Mouse (Mus musculus): ENCODE measurements at regions not wholly inside any gene's neighbourhood (a gene's known extent, or its start where the extent isn't known, plus 50 kb on each side); places are given as distances from the start of the nearest gene placed in this dataset.

DNA sequence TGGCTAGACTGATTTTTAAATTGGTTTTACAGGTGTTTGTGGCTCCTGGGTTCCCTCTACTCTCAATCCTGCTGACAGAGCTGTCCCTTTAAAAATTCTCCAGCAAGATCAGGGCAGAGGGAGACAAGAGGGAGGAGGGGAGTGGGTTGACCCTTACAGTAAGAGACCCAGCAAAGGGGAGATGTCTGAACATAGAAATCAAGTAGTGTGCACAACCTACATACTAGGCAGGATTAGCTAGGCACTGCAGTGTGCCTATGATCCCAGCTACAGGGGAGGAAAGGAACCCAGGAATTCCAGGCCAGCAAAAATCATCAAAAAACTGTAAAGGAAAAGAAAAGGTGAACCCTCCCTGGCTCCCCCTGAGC is 113.2 kb upstream of the Thy1 start:
- no peak for DNase-seq (ENCODE audit: low read depth, low spot score)

DNA sequence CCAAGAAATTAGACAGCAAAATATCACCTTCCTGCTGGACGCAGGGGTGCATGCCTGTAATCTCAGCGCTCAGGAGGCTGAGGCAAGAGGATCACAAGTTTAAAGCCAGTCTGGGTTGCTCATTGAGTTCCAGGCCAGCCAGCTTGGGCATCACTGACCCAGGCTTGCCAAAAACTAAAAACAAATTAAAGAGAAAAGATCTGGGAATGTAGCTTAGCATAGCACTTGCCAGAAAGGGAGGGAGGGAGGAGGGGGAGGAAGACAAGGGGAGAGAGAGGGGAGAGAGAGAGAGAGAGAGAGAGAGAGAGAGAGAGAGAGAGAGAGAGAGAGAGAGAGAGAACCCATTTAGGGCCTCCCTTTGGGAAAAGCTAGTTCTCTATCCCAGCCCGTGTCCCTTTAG is 112.7 kb upstream of the Thy1 start:
- DNase-seq (ENCODE audit: low read depth, low spot score): no peak

DNA sequence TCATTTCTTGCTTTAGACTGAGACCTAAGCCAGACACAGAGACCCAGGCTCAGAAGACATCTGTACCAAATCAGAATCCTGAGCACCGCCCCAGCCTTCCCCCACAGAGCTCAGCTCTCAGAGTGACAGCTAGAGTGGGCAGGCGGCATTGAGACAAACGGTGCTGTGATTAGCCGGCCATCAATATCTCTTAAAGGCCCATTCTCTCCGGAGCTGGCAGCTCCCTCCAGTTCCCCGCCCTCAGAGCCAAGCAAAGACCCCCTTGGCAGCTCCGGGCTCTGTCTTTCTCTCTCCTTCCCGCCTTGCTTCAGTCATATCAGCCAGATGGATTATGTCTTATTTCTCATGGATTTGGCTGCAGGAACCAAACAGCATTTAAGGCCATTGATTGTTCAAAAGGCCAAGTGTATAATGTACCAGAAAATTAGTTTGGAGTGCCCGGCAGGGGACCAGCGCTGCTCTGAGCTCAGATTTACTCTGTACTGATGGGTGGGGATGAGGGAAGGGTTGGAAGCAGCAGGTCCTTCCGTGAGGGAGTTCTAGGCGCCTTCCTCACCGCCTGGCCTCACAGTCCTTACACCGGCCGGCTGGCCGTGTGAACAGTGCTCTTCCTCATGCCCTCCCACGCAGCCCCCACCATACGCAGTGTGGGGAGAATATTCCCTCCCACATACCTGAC is 109.0 kb upstream of the Thy1 start:
- DNase-seq (ENCODE audit: low read depth, low spot score): no peak

DNA sequence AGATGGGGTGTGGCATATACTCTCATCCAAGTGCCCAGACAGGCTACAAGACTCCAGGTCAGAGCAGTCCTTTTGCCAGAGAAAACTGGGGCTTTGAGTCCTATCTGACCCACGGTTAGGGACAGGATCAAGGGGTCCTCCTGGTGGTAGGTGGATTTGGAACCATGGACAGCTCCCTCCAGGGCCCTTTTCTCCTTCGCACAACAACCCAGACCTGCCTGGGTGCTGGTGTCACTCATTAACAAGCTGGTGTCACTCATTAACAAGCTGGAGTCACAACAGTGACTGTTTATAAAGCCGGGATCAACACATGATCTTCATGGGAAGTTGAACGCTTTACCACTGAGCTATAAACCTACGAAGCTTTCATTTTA is 108.5 kb upstream of the Thy1 start:
- DNase-seq (ENCODE audit: low read depth, low spot score): peak; percentile 27

DNA sequence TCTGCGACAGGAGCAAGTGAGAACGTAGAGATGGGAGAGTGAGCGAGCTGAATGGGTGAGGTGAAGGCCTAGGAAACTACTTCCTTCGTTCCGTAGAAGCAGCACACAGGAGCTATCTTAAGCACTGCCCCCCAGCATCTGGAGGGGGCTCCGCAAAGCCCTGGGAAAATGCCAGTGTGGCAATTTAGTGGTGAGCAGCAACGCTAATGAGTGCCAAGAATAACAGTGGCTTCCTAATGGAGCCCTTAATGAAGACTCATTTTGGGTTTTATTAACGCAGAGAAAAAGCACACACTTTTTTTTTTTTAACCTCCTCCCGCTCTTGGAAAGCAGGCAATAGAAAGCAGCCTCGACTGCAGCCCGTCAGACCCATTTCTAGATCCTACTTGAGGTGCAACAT is 103.8 kb upstream of the Thy1 start:
- DNase-seq (ENCODE audit: low read depth, low spot score): no peak

DNA sequence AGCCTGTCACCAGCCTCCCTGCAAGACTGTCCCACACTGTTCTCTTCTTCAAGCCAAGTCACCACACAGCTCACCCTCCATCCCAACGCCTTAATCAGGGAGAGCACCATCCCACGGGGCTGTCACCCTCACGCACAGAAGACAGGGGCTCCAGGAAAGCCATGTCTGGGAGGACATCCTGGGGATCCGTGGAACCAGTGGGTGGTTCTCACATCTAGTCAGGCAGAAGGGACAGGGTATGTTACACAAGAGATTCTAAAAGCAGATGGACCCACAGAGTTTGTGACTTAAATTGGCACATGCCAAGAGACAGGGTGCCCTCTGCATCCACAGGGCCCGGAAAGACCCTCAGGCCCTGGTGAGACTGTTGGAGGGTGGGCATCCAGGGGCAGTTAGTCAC is 101.0 kb upstream of the Thy1 start:
- DNase-seq (ENCODE audit: low read depth, low spot score): no peak

DNA sequence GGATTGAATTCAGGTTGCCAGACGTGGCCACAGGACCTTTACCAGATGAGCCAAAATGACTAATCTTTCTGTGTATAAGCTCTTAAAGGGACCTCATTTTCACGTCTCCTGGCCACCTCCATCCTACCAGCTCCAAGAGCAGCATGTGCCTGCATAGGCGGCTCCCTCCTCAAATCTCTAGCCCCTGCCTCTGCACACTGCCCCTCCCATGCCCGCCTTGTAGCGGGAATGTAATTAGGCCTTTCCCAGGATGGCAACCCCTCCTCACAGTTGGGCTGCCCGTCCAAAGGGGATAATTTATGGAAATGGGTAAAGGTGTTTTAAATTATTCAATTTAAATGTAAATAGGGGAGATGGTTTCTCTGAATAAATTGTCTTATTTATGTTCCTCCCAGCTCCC is 99.7 kb upstream of the Thy1 start:
- no peak for DNase-seq (ENCODE audit: low read depth, low spot score)

DNA sequence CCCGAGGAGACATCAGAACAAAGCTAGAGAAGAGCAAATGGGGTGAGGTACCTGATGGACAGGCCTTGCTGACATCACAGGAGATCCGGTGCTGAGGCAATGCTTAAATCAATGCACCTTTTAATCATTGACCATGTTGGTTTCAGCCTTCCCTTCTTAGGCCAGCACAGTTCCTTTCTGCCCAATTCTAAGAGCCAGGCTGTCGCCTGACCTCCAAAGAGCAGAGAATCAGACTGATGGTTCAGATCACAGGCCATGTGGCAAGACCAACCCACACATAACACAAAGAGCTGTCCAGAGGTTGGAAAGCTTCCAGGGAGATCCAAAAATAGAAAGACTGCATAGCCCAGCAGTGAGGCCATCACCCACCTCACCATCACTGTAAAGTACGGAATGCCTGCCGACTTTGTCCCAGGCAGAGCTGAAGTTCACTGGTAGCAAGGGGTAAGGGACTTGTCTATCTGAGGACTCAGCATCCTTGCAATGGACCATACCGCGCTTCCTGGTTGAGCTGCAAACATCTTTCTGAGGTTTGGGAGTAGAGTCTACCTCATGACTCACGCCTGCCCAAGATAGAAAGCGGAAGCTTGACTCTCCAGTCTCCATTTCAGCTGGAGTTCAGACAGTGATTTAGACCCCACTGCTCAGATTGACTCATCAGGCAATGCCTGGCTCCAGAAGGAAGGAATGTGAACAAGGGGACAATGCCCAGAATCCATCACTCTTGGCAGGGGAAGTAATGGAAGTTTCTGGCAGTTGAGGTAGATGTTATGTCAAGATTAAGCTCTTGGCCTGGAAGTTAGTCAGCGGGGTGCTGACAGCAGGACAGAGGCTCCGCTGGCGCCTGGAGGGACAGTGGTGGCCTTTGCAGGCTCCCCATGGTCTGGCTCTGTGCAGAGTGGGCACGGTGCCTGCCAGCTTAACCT is 98.1 kb upstream of the Thy1 start:
- no peak for DNase-seq (ENCODE audit: low read depth, low spot score)

DNA sequence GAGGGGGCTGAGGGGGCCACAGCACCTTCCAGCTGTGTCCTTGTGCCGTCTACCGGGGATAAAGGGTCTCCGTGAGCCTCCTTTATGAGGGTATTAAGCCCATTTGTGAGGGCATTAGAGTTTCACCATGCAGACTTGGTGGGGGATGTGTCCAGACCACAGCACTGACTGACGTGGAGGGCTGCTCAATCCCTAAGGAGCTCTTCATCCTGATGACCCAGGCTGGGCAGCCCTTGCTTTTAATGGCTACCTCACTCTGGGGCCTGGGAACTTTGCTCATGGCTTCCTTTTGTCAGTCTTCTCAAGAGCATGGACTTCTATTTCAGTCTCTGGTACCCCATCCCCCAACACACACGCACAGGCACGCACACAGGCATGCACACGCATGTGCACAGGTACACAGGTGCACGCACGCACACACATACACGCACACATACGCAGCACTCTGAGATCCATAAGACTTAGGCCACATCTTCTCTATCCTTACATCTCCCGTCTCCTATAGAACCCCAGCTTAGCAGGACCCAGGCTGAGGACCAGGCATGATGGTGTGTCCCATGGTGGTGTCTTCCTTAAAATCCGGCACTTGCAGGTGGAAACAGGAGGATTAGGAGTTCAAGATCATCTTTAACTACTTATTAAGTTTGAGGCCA is 97.1 kb upstream of the Thy1 start:
- DNase-seq (ENCODE audit: low read depth, low spot score): no peak

DNA sequence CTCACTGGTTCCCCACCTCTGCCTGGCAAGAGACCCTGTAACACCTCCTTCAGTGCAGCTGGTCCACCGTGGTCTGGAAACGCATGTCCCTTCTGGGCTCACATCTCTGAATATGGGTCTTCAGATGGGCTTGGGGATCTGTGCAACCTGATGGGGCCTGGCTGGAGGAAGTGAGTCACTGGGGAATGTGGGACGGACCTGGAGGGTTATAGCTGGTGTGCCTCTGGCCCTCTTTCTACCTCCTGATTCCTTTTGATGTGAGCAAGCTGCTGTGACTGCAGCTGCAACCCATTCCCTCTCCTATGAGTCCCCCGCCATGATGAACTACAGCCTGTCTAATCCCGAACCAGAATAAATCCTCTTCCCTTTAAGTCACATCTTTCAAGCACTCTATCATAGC is 96.1 kb upstream of the Thy1 start:
- no peak for DNase-seq (ENCODE audit: low read depth, low spot score)

DNA sequence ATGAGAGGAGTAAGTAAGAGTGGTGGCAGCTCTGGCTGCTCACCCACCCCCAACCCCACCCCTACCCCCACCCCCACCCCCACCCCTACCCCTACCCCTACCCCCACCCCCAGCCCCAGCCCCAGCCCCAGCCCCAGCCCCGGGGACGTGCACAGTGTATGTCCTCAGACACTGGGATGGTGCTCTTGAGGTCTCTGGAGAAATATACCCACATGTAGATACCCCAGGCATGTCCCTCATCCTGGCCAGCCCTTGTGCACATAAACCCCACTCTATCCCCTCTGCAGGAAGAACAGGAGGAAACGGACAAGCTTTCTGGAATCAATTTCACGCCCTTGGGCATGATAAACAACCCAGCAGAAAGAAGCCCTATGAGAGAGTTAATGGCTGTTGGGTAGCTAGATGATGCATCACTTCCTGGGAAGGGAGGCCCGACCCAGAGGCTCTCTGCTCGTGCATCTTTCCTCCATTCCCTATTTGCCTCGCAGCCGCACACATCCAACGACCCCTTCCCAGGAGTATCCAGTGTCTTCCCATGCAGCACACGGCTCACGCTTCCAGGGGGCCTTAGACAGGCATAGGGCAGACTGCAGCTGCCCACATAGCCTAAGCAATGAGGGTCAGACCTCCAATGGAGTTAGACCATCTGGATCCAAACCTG is 95.6 kb upstream of the Thy1 start:
- DNase-seq (ENCODE audit: low read depth, low spot score): no peak

DNA sequence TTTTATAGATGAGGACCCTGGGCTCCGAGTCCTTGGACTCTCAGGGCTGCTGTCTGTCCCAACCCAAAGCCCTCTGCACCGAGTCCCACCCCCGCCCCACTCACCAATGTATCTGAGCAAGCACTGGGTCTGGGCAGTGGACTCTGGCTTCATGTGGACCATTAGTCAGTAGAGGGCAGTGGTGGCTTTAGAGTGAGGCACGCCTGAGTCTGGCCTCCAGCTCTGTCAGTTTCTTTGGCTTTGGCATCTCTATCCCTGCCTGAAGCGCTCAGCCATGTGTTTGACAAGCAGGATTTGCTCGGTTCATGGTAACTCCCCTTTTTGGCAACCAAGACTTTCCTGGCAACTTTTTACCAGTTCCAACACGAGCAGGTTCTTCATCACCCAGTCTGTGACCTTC is 90.1 kb upstream of the Thy1 start:
- DNase-seq (ENCODE audit: low read depth, low spot score): peak; percentile 5

DNA sequence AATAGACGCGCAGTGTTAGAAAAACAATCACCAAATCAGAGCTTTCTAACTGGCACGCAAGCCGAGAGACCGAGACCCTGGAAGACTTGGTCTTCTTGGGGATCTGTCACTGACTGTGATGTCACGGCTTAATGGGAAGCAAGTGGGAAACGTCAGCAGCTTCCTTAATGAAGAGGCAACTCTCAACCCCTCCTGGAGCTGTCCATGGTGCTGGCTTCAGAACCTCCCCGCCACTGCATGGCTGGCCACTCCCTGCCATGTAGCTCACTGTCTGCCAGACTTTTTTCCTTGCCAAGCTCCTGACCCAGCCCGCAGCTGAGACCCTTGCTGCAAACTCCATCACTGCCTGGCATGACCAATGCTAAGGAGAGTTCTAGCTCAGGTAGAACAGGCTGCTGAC is 83.6 kb upstream of the Thy1 start:
- peak; percentile 63 for DNase-seq (ENCODE audit: low read depth, low spot score)

DNA sequence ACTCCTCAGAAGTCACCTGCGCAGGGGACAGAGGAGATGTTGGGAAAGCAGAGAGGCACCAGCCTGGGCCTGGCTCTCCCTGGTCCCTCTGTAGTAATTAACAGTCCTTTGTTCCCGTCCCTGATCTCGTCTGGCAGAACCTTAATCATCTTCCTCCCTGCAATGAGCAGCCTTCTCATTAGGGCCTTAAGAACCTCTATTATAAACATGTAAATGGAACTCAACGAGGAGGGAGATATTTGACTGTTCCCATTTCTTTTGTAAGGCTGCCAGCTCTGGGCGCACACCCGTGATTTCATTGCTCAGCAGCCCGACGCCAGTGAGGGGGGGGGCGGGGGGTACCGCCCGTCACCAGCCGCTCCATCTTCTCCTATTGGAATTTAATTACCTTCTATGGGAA is 81.8 kb upstream of the Thy1 start:
- DNase-seq (ENCODE audit: low read depth, low spot score): no peak

DNA sequence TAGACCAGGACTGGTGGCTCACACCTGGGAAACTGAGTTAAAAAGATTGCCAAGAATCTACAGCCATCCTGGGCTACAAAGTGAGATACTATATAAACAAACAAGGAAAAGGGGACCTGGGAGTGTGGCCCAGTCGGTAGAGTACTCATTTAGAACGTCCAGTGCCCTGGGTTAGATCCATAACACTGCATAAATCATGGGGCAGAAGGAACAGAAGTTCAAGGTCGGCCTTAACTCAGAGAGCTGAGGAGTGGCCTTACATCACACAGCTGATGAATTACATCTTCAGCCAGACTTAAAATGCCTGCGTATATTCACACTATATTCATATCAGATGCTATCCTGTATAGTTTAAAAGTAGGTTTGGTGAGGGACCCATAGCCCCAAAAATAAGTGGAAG is 78.0 kb upstream of the Thy1 start:
- DNase-seq (ENCODE audit: low read depth, low spot score): no peak

DNA sequence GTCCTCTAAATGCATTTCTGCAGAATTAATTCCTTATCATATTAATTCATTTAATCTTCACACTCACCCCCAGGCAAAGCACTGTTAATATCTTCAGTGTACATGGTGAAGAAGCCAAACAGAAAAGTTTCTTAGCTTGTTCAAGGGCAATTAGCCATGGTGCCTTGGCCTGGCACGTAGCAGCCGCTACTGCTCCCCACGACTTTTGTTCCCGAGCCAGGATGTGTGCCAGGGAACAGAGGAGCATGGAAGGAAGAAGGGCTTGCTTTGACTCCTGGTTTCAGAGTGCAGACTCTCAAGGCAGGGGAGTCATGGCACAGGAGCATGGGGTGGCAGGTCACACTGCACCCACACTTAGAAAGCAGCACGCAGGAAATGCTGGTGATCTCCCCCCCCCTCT is 77.4 kb upstream of the Thy1 start:
- no peak for DNase-seq (ENCODE audit: low read depth, low spot score)

DNA sequence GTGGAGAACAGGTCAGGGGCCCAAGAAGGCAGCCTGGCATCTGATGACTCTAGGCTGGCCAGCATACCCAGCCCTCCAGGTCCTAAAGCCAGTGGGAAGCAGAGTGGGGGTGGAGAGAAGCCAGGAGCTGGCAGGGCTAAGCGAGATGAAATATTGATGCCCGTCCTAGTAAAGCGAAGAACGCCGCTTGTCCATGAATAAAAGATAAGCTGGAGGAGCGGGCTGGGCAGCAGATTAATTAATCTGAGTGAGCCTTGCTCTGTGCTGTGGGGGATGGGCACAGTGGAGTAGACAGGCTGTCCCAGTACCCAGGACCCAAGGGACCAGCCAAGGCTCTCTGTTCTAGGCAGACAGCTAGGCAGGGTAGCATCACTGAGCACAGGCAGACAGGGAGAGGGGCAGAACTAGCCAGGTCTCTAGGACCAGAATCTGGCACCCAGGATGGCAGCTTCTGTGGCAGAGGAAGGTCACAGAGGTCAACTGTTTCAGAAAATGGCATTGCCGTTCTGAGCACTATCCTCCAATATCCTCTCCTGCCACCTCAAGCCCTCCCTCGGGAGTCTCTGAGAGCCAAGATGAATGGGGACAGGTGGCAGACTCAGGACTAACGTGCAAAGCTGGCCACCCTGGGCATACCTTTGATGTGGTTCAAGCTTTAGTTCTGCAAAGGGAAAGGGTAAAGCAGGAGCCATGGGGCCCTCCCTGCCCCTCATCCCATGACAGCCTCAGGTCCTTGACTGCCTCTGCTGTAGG is 73.0 kb upstream of the Thy1 start:
- DNase-seq (ENCODE audit: low read depth, low spot score): no peak

DNA sequence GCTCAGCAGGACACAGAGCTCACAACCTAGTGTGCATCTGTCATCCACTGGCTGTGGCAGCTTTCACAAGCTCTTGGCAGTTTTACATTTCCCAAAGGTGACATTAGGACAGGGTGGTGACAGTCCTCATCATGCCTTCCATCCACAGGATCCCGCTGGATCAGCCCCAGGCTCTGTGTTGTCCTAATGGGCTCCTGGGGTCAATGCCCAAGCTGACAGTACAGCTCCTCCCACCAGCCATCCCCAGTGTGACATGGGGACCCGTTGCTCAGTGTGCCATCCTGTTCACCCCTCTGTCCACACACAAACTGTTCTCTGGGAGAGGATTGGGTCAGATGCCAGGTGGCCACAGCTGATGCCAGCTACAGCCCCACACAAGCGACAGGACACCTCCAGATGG is 72.3 kb upstream of the Thy1 start:
- DNase-seq (ENCODE audit: low read depth, low spot score): no peak

DNA sequence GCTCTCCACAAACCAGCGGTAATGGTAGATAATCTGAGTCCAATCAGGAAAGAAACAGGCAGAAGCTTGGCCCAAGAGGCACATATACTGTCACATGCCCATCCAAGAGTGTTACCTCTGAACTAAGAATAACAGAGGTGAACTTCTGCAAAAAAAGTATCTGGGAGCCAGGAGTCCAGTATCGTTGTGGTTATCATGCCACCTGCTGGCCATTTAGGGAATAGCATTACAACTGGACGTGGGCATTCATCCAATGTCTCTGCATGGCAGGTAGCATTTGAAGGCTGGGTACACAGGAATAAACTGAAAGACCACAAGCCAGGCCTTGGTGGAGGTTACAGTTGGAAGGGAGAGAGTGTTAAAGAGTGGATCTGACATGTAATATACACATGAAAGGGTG is 70.9 kb upstream of the Thy1 start:
- peak; percentile 59 for DNase-seq (ENCODE audit: low read depth, low spot score)

DNA sequence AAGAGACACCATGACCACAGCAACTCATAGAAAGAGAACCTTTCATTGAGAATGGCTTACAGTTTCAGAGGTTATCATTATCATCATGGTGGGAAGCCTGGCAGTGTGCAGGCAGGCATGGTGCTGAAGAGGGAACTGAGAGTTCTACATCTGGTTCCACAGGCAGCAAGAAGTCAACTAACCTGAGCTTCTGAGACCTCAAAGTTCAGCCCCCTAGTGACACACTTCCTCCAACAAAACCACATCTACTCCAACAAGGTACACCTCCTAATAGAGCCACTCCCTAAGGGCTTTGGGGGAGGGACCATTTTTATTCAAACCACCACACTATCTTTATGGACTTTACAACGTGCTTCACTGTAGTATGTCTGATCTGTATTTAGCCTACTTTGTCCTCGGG is 67.8 kb upstream of the Thy1 start:
- DNase-seq (ENCODE audit: low read depth, low spot score): no peak

DNA sequence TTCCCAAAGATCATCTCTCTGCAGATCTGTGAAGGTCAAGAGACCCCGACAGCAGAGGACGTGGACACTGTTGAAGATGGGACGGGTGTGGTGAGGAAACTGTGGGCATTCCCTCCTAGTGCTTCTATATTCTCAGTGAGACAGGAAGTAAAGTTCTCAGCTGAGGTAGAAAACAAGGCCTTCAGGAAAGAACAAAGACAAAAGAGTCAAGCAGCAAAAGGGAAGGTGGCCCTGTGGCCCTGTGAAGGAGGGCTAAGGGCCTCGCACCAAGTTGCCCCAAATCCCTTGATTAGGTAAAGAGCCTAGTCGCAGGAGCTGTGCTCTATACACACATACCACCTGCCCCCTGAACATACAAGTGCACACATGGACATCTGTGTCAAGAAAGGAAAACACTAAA is 66.8 kb upstream of the Thy1 start:
- no peak for DNase-seq (ENCODE audit: low read depth, low spot score)

DNA sequence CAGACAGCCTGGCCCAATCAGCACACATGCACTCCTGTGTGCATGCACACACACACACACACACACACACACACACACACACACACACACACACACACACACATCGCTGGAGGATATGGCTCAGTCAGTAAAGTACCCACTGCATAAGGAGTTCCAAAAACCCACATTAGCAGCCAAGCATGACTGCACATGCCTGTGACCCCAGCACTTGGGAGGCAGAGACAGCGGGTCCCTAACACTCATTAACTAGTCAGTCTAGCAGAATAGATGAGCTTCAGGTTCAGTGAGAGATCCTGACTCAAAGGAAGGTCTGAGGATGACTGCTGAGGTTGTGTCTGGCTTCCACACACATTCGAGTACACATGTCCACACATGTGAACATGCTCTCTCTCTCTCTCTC is 65.4 kb upstream of the Thy1 start:
- DNase-seq (ENCODE audit: low read depth, low spot score): no peak

All from ES-CJ7 (cell line).